Mouse (Mus musculus) cortical plate, adult 2 months (tissue): ENCODE results near the gene Dtx2.

Experiments
- CTCF ChIP-seq: fragments of 200-500 bp; IDR thresholded peaks from 2 replicates; pipeline ENCODE4 v1.5.1; 2011; ENCODE audit warnings: mild to moderate bottlenecking, control low read depth, low read length; ENCODE audit not compliant: insufficient read depth; ENCODE audit errors: extremely low read depth
- POLR2A ChIP-seq: fragments of 200-500 bp; IDR thresholded peaks from 2 replicates; pipeline ENCODE4 v1.6.1; 2011; ENCODE audit warnings: mild to moderate bottlenecking, low read length, control low read depth; ENCODE audit not compliant: insufficient read depth; ENCODE audit errors: extremely low read depth

DNA sequence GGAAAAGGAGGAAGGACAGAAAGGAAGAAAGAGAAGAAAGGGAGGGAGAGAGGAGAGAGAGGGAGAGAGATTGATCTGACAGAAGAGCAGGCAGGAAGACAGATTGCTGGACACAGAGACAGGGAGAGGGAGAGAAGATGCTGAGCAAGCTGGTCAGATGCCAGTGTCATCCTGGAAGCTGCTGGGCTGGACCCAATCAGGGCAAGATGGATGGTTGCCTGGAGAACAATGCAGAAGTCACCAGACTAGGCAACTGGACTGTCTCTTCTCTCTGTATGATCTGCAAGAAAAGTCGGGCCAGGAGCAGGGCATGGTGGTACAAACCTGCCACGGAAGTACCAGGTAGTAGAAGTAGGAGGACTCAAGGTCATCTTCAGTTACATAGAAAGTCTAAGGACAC is 41.8 kb upstream of the Dtx2 start:
- TF ChIP-seq POLR2A (no peak), CTCF (no peak)
